Mouse (Mus musculus) brain, embryonic 14.5 days (tissue): ENCODE results near the gene Fau.

ENCODE experiments used
- CTCF ChIP-seq: fragments of 200-500 bp; IDR thresholded peaks from 2 replicates; pipeline ENCODE4 v1.5.1; 2012; ENCODE audit warnings: inconsistent platforms, mild to moderate bottlenecking, moderate library complexity, borderline replicate concordance; ENCODE audit not compliant: insufficient read depth, insufficient read length; ENCODE audit errors: extremely low read depth
- POLR2A ChIP-seq: fragments of 200-500 bp; IDR thresholded peaks from 2 replicates; pipeline ENCODE4 v1.6.1; 2012; ENCODE audit warnings: mild to moderate bottlenecking, inconsistent platforms, borderline replicate concordance; ENCODE audit not compliant: poor library complexity, insufficient read depth, insufficient read length, severe bottlenecking; ENCODE audit errors: extremely low read depth

- TF ChIP-seq CTCF (no peak), POLR2A (no peak)
Observed at GRCm38 (mm10) chr19:6009137-6009536, 48.5 kb upstream of the Fau start.
